Mouse (Mus musculus): ENCODE measurements around the gene Upf3a.
"Not testable (repeated sequence)": the region's sequence is repeated elsewhere in the genome, so short reads cannot be mapped to it uniquely, and the experiment has no call there.

Gene Upf3a

GRCm38 (mm10) chr8:13785250-13785763, at the start of gene Upf3a:
Upf3a (plus strand) TSS chr8:13785615.
- peak; percentile 89 to 90 for DNase-seq

DNA sequence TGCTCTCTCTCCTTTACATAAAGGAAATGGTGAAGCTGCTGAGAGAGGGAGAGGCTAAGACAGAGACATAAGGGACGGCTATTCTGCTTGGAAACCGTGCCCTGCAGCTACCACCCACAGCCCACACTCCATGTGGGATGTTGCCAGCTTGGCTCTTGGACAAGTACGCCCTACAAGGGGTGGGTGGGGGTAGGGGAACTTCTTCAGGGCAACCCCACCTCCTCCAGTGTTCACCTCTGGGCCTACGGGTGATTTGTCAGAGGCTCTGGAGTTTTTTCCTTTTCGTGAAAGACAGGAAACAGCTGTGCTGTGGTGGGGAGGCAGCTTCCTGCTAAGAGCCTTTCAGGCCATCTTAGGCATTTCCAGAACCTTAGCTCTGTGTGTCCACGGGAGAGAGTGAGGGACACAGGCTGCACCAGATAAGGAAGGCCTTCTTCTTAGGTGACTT, 45.1 kb upstream of the Upf3a start:
- DNase-seq = peak; percentile 31

GRCm38 (mm10) chr8:13740817-13741613, 44.4 kb upstream of the Upf3a start:
- no peak for DNase-seq

DNA sequence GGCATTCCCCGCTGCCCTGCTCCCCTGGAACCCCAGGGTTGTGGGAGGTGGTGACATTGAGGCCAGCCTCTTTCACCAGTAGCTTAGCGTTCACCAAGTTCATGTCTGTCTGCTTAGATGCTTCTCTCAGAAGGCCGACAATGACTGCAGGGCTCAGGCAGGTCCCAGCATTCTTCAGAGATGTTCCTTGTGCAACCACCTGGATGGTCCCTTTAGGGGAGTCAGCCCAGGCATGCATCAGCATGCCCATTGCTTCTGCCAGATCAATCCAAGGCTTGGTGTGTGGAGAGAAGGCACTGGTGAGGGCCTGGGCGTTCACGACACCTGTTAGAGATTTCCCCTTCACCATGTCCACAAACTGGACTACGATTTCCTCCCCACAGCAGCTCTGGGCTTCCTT, 39.2 kb upstream of the Upf3a start:
- not testable (repeated sequence) for DNase-seq

- no peak for DNase-seq
These were observed 37.8 kb upstream of the Upf3a start for GRCm38 (mm10) chr8:13747626-13748025.

- peak; percentile 48 to 83 for DNase-seq
These were observed 31.7 kb upstream of the Upf3a start for GRCm38 (mm10) chr8:13753680-13754079.

DNA sequence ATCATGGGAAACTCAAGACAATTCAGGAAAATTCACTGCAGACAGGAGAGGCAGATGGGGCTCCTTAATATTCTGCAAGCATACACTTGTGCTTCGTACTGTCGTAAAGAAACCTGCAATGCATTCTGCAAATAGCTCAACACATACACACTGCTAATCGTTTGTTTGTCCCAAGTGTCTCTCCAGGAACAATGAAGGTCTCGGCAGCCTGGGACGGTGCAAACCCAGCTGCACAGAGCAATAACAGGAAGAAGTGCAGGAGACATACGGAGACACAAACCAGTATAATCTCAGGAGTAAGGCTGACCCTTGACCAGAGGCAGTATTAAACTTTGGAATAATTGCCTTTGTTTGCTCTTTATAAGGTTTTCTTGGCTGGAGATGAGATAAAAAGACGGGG, 28.9 kb upstream of the Upf3a start:
- no peak for DNase-seq

- peak; percentile 82 to 89 for DNase-seq
These were observed 28.2 kb upstream of the Upf3a start, which contains the start of gene Cdc16 for GRCm38 (mm10) chr8:13756982-13757804. Cdc16 (plus strand) TSS chr8:13757676.

DNA sequence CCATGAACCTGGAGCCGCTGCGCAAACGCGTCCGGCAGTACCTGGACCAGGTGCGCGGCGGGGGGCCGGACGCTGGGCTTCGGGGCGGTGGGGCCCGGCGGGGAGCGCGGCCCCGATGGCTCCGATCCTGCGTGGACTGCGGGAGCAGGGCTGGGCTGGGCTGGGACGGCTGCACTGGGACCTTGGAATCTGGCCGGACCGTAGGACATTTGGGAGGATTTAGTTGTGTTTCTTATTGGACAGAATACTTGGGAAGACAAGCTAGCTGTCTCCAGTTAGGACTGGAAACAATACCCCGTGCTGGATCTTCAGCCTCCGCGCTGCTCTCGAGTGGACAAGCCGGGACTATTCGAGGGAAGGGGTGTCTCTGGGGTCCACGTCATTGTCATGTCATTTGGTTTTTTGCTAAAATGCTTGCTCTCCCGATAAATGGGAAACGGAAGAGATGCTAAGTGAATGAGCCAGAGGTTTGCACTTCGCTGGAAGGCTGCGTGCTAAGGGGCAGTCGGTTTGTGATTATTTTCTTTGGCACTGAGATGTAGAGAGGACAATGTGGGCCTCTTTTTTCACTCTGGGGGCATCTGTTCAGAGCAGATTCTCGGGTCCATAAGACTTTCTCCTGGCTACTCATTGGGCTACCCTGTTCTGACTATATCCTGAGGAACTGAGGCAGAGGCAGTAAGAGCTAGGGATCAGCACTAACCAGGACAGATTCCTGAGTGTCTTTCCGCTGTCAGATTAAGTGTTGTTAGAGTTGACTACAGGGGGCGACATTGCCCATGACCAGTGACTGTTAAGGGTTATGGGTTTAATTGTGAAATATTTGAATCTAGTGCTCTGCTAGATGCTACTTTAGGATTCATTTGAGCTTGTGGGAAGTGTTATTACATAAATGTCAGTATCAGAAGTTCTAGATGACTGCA, 27.3 kb upstream of the Upf3a start:
- DNase-seq = peak; percentile 26 to 37

GRCm38 (mm10) chr8:13769206-13769605, 16.2 kb upstream of the Upf3a start:
- no peak for DNase-seq

DNA sequence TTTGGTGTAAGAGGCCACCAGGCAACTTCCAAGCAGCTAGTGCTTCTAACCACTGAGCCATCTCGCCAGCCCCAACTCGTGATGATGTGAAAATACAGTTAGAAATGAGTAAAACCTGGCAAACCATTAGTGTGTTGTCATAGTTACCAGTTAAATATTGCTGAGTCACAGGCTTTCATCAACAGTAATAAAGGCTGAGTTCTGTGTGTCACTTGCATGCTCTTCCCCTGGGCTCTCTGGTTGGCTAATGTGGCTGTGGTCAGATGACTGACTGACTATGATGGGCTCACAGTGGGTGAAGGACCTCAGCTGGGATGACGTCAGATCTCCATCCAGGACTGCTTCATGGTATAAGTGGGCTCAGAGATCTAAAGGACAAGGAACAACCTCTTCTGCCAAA, 4.9 kb upstream of the Upf3a start:
- no peak for DNase-seq

- DNase-seq = peak; percentile 92 to 96
These were observed 417 bp downstream of the Upf3a start for GRCm38 (mm10) chr8:13785764-13786299.

DNA sequence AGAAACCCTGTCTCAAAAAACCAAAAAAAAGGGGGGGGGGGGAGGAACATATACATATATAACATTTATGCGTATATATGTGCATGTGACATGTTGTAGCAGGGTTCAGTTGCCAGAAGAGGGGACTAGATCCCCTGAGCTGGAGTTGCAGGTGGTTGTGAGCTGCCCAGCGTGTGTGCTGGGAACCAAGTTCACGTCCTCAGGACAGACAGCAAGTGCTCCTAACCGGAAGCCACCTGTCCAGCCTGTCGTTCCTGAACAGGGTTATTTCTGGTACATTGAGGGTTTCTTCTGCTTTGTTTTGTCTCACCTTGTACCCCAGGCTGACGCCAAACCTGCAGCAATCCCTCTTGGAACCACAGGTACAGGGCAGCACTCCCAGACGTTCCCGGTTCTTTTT, 4.2 kb downstream of the Upf3a start:
- DNase-seq = no peak

DNA sequence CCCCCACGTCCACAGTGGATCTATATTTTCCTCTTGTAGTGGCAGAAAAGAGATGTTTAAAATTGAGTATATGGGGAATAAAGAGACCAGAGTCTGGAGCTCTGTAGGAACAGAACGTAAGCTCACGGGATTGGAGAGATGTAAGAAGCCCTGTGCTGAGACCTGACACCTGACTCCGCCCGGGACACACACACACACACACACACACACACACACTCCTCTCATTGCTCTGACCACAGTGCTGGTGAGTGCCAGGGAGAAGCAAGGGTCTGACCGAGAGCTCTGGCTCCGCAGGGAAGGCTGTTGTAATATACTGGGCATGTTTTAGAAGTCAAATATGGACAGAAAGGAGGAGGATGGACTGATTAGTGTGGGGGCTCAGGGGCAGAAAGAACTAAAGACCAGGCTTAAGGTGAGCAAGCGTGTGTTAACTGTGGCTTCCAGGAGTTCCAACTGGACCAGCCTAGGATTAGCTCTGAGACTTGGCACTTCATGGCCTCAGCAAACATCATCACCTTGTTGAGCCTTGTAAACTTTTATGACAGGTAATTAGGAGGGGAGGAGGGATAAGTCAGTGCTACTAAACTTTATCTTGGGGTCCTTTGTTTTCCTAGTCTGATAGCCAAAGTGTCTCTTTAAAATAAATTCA, 7.8 kb downstream of the Upf3a start:
- DNase-seq = no peak

- peak in 1 of 2 experiments; percentile 11 for DNase-seq
These were observed 8.3 kb downstream of the Upf3a start for GRCm38 (mm10) chr8:13793746-13794101.

DNA sequence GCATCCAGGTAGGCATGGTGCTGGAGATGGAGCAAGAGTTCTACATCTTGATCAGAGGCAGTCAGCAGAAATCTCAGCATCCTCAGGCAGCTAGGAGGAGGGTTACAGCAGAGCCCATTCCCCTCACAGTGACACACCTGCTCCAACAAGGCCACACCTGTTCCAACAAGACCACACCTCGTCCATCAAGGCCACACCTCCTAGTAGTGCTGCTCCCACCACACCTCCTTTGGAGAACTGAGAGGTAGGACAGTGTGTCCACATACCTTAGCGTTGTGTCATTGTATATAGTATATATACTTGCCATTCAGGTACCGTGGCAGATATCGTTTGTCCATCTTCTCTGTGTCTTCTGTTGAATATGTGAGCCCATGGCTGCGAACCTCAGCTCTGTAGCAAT, 12.3 kb downstream of the Upf3a start:
- no peak for DNase-seq

DNA sequence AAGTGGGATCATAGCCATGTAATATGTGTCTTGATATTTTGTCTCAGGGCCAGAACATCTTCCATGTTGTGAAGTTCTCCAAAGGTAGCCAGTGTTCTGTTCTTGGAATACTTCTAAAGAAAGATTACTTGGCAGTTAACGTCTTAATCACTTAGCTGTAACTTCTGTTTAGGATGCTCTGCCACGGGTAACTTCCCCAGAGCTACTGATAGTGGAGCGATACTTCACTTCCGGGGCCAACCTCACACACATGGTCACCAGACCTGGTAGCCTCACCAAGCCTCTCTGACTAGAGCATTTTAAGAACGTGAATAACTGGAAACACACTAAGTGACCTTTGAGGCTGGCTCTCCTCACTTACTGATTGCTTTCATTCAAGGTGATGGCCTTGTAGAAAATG, 14.2 kb downstream of the Upf3a start:
- DNase-seq = no peak

- no peak for DNase-seq
These were observed 43.3 kb downstream of the Upf3a start for GRCm38 (mm10) chr8:13828598-13829172.

- DNase-seq = not testable (repeated sequence)
These were observed 52.9 kb downstream of the Upf3a start, which contains the start of gene AF366264 for GRCm38 (mm10) chr8:13838289-13838688. AF366264 (minus strand) TSS chr8:13838389.

DNA sequence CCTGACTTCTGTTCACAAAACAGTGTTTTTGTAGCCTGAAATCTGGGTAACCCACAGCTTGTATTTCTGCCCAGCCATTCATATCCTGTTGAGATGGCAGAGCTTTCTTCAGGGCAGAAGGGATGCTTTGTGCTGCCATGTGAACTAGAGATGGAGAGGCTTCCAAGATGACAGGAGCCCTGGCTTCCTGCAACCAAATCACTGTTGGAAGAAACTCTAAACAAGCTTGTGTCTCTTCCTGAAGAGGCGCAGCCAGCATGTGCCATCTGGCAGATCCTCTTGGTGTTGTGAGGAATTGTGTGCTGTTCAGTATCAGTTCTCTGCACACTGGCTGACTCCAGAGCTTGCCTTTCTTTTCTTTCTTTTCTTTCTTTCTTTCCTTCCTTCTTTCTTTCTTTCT, 57.9 kb downstream of the Upf3a start:
- not testable (repeated sequence) for DNase-seq

Data from kidney, adult 8-10 months (tissue).